Mouse (Mus musculus) liver, embryonic 13.5 days (tissue): ENCODE results near the gene Spop. TPM values are rescaled to one million over a fixed set of nuclear protein-coding genes. Genes with fewer than 3 reads are reported as not detected.

ENCODE experiments used
- ATAC-seq: fragments of 200-750 bp; cut with Nextera tagmentation; 2 replicates; pipeline ENCODE4 v1.8.0; 2017; ENCODE audit warnings: low read depth, mild to moderate bottlenecking, moderate number of reproducible peaks, moderate library complexity
- DNase-seq: peaks from one replicate; pipeline ENCODE4 v3.0.0; 2022
- H3K27ac ChIP-seq: fragments of 300-500 bp; sonication (generic); 2 replicates; pipeline ENCODE4 v1.5.1; 2015; ENCODE audit warnings: moderate library complexity, mild to moderate bottlenecking, inconsistent platforms
- H3K27me3 ChIP-seq: fragments of 300-500 bp; sonication (generic); 2 replicates; pipeline ENCODE4 v1.6.1; 2015; ENCODE audit warnings: mild to moderate bottlenecking, inconsistent platforms
- H3K36me3 ChIP-seq: fragments of 300-500 bp; sonication (generic); 2 replicates; pipeline ENCODE4 v1.6.1; 2015; ENCODE audit warnings: mild to moderate bottlenecking, inconsistent platforms
- H3K4me1 ChIP-seq: fragments of 300-500 bp; sonication (generic); replicated peaks from 2 replicates; pipeline ENCODE4 v1.6.1; 2015; ENCODE audit warnings: inconsistent platforms
- H3K4me2 ChIP-seq: fragments of 300-500 bp; sonication (generic); 2 replicates; pipeline ENCODE4 v1.6.1; 2015; ENCODE audit warnings: inconsistent platforms, mild to moderate bottlenecking, moderate library complexity
- H3K4me3 ChIP-seq: fragments of 300-500 bp; sonication (generic); replicated peaks from 2 replicates; pipeline ENCODE4 v1.5.1; 2015; ENCODE audit warnings: mild to moderate bottlenecking, inconsistent platforms
- H3K9ac ChIP-seq: fragments of 300-500 bp; sonication (generic); 2 replicates; pipeline ENCODE4 v1.6.1; 2015; ENCODE audit warnings: mild to moderate bottlenecking, inconsistent platforms
- H3K9me3 ChIP-seq: fragments of 300-500 bp; sonication (generic); replicated peaks from 2 replicates; pipeline ENCODE4 v1.6.1; 2016; ENCODE audit warnings: inconsistent platforms
- WGBS: fragments of 180-500 bp; shearing (Covaris S2); methylation state at CpG from one replicate; pipeline ENCODE4 v1.1.7; 2015; ENCODE audit not compliant: insufficient replicate concordance; 5-methylcytosine and 5-hydroxymethylcytosine counted together
- polyA plus RNA-seq: library from polyadenylated mRNA; unstranded; fragments of >200 nt; fragmentation: Nextera tagmentation; extraction: Ambion mirVana; gene quantifications from 2 replicates; pipeline ENCODE4 v1.2.1, GENCODE M21; 2015

The Spop gene
- polyA plus RNA-seq, 1 experiment from 2014 or later, result 81.9 TPM

- Histone ChIP-seq H3K27ac (no peak overlapping the region), H3K27me3 (no peaks in the 10 kb centered on the region), H3K9ac (no peak overlapping the region), H3K4me1 (peaks cover 36% of the 10 kb centered on the region), H3K4me3 (no peak overlapping the region), H3K9me3 (no peaks in the 10 kb centered on the region), H3K36me3 (0 out of 2 replicates have a peak, but pooled peaks cover 5% of the 10 kb centered on the region), H3K4me2 (no peak overlapping the region)
- DNase-seq (peak; percentile 27), ATAC-seq (peak; percentile 76)
- WGBS, result 10% methylated on average over 2 of the region's 2 CpGs
Measured at GRCm38 (mm10) chr11:95431344-95431743, 17.5 kb downstream of the Spop start.

DNA sequence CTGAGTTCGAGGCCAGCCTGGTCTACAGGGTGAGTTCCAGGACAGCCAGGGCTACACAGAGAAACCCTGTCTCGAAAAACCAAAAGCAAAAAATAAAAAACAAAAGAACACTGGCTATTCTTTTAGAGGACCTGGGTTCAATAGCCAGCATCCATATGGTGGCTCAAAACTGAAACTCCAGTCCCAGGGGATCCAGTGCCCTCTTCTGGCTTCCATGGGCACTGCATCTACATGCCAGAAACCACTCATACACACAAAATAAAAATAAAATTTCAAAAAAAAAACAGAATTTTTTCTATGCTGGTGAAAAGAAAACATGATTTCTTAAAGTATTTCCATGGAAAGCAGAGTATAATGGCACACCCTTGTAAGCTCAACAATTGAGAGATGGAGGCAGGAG lies 18.3 kb downstream of the Spop start:
- H3K27ac ChIP-seq, result no peak overlapping the region
- no peak overlapping the region for H3K4me2 ChIP-seq
- 0 out of 2 replicates have a peak, but pooled peaks cover 5% of the 10 kb centered on the region for H3K36me3 ChIP-seq
- WGBS, result 76% methylated on average over 2 of the region's 2 CpGs
- no peak overlapping the region for H3K4me3 ChIP-seq
- peaks cover 36% of the 10 kb centered on the region for H3K4me1 ChIP-seq
- ATAC-seq (no peak), DNase-seq (peak; percentile 19)
- no peaks in the 10 kb centered on the region for H3K9me3 ChIP-seq
- no peak overlapping the region for H3K9ac ChIP-seq
- H3K27me3 ChIP-seq, result no peaks in the 10 kb centered on the region

GRCm38 (mm10) chr11:95445371-95445770 lies 31.5 kb downstream of the Spop start:
- Histone ChIP-seq H3K27ac (no peak overlapping the region), H3K36me3 (0 out of 2 replicates have a peak, but pooled peaks cover 2% of the 10 kb centered on the region), H3K4me1 (no peaks in the 10 kb centered on the region), H3K9ac (no peak overlapping the region), H3K4me2 (no peak overlapping the region), H3K27me3 (no peaks in the 10 kb centered on the region), H3K9me3 (no peaks in the 10 kb centered on the region), H3K4me3 (no peak overlapping the region)
- ATAC-seq (no peak), DNase-seq (no peak)
- 25% methylated on average over 2 of the region's 2 CpGs for WGBS

DNA sequence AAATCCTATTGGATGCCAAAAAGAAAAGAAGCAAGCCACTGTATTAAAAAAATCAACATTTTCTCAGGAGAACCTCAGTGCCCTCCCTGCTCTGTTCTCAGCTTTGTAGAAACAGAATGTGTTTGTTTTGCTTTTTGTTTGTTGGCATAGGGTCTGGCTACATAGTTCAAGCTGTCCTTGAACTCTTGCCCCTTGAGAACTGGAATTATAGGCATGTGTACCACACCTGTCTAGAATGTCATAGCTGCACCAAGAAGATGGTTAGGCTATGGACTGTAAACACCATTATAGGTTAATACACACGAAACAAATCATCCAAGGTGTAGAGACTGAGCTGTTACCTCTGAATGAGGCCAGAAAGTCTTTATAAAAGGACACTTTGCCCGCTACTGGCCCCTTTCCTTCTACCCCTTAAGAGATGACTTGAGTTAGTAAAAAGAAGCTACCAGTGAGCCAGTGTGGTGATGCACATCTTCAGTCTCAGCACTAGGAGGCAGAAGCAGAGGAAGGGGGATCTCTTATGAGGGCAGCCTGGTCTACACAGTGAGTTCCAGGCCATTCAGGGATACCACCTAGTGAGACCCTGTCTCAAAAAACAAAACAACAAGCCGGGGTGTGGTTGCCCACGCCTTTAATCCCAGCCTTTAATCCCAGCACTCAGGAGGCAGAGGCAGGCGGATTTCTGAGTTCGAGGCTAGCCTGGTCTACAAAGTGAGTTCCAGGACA lies 32.9 kb downstream of the Spop start:
- Histone ChIP-seq H3K9me3 (no peaks in the 10 kb centered on the region), H3K4me3 (no peak overlapping the region), H3K27me3 (no peaks in the 10 kb centered on the region), H3K9ac (no peak overlapping the region), H3K4me2 (no peak overlapping the region), H3K4me1 (no peaks in the 10 kb centered on the region), H3K36me3 (peaks cover 10% of the 10 kb centered on the region), H3K27ac (no peak overlapping the region)
- ATAC-seq (no peak), DNase-seq (no peak)
- WGBS, result 81% methylated on average over 6 of the region's 6 CpGs

GRCm38 (mm10) chr11:95448346-95448745 lies 34.5 kb downstream of the Spop start:
- Histone ChIP-seq H3K4me2 (no peak overlapping the region), H3K9me3 (no peaks in the 10 kb centered on the region), H3K9ac (no peak overlapping the region), H3K36me3 (peaks cover 10% of the 10 kb centered on the region), H3K4me3 (no peak overlapping the region), H3K27me3 (no peaks in the 10 kb centered on the region), H3K4me1 (no peaks in the 10 kb centered on the region), H3K27ac (no peak overlapping the region)
- 75% methylated on average over 3 of the region's 3 CpGs for WGBS
- no peak for ATAC-seq
- no peak for DNase-seq

DNA sequence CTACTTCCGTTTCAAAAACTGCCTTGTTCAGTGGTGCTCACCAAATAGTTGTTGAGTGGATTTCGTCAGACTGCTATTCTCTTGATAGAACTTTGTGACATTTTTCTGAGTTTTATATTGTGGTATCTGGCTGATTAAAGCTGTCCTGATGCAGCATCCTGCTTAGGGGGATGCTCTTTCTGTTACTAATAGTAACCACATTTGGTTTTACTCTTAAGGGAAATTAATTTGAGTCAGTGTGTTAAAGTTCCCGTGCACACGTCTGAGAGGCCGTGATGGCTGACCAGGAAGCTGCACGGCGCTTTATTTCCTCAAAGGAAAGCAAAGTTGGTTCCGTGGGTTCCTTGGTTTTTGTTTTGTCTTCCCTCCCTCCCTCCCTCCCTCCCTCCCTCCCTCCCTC lies 41.5 kb downstream of the Spop start:
- WGBS, result 35% methylated on average over 8 of the region's 8 CpGs

GRCm38 (mm10) chr11:95460872-95461271 lies 47.0 kb downstream of the Spop start:
- Histone ChIP-seq H3K4me1 (no peaks in the 10 kb centered on the region), H3K4me2 (no peak overlapping the region), H3K27me3 (no peaks in the 10 kb centered on the region), H3K36me3 (peaks cover 6% of the 10 kb centered on the region; the same call in 1 of the 2 replicates), H3K27ac (no peak overlapping the region), H3K9me3 (no peaks in the 10 kb centered on the region), H3K9ac (no peak overlapping the region), H3K4me3 (no peak overlapping the region)
- 74% methylated on average over 2 of the region's 2 CpGs for WGBS
- ATAC-seq (no peak), DNase-seq (no peak)

More for the DNA sequence above, 41.5 kb downstream of the Spop start:
- no peaks in the 10 kb centered on the region for H3K27me3 ChIP-seq
- ATAC-seq (no peak), DNase-seq (no peak)
- no peak overlapping the region for H3K27ac ChIP-seq
- H3K9me3 ChIP-seq, result no peaks in the 10 kb centered on the region
- H3K4me3 ChIP-seq, result no peak overlapping the region
- H3K4me2 ChIP-seq, result no peak overlapping the region
- no peak overlapping the region for H3K9ac ChIP-seq
- no peaks in the 10 kb centered on the region for H3K4me1 ChIP-seq
- peaks cover 13% of the 10 kb centered on the region for H3K36me3 ChIP-seq

GRCm38 (mm10) chr11:95462168-95462567 lies 48.3 kb downstream of the Spop start:
- no peaks in the 10 kb centered on the region for H3K4me1 ChIP-seq
- ATAC-seq (no peak), DNase-seq (no peak)
- H3K36me3 ChIP-seq, result 0 out of 2 replicates have a peak, but pooled peaks cover 3% of the 10 kb centered on the region
- H3K27ac ChIP-seq, result no peak overlapping the region
- H3K9ac ChIP-seq, result no peak overlapping the region
- H3K27me3 ChIP-seq, result no peaks in the 10 kb centered on the region
- no peak overlapping the region for H3K4me2 ChIP-seq
- H3K4me3 ChIP-seq, result no peak overlapping the region
- H3K9me3 ChIP-seq, result no peaks in the 10 kb centered on the region
- 81% methylated on average over 3 of the region's 3 CpGs for WGBS

DNA sequence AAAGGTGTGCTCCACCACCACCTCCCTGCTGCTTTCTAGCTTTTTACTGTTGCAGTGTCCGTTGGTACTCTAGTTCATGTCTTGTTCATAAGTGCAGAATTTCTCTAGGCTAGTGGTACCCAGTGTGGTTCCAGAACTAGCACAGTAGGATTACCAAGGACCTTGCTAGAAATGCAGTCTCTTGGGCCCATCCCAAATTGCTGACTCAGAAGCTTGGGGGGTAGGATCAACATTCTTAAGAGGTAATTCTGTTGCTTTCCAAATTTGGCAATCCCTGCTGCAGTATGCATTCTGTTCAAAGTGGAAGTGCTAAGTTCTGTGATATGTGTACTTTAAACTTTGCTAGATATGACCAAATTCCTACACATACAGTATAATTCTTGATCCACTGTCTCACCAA lies 53.9 kb downstream of the Spop start:
- 79% methylated on average over 1 of the region's 1 CpGs for WGBS
- Histone ChIP-seq H3K36me3 (peaks cover 21% of the 10 kb centered on the region), H3K4me3 (no peak overlapping the region), H3K4me2 (no peak overlapping the region), H3K27ac (no peak overlapping the region), H3K9ac (no peak overlapping the region), H3K9me3 (no peaks in the 10 kb centered on the region), H3K4me1 (no peaks in the 10 kb centered on the region), H3K27me3 (no peaks in the 10 kb centered on the region)
- no peak for ATAC-seq
- no peak for DNase-seq

DNA sequence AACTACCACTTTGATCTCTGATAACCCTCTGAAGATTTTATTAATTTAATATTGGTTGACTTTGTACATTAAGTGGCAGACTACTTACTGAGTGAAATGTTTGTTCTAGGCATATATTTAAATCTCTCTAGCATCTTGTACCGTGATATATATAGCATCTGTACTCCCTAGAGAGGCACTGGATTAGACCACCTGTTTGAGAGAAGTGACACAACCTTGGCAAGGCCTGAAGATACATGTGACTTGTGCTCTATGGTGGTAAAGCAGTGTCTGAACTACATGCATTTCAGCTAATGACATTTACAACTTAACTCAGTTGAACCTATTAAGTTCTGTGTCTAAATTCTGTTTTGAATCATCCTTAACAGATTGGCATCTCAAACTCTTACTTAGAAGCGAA lies 59.1 kb downstream of the Spop start:
- Histone ChIP-seq H3K4me1 (no peaks in the 10 kb centered on the region), H3K9me3 (no peaks in the 10 kb centered on the region), H3K27ac (no peak overlapping the region), H3K9ac (no peak overlapping the region), H3K4me2 (no peak overlapping the region), H3K27me3 (no peaks in the 10 kb centered on the region), H3K4me3 (no peak overlapping the region), H3K36me3 (peaks cover 56% of the 10 kb centered on the region)
- WGBS, result 86% methylated on average over 2 of the region's 2 CpGs
- DNase-seq (no peak), ATAC-seq (no peak)

GRCm38 (mm10) chr11:95473456-95473855 lies 59.6 kb downstream of the Spop start:
- no peaks in the 10 kb centered on the region for H3K27me3 ChIP-seq
- H3K9ac ChIP-seq, result no peak overlapping the region
- H3K9me3 ChIP-seq, result no peaks in the 10 kb centered on the region
- ATAC-seq, result no peak
- peaks cover 56% of the 10 kb centered on the region for H3K36me3 ChIP-seq
- no peak overlapping the region for H3K27ac ChIP-seq
- no peaks in the 10 kb centered on the region for H3K4me1 ChIP-seq
- H3K4me3 ChIP-seq, result no peak overlapping the region
- WGBS, result 76% methylated on average over 1 of the region's 1 CpGs
- no peak overlapping the region for H3K4me2 ChIP-seq
- no peak for DNase-seq

DNA sequence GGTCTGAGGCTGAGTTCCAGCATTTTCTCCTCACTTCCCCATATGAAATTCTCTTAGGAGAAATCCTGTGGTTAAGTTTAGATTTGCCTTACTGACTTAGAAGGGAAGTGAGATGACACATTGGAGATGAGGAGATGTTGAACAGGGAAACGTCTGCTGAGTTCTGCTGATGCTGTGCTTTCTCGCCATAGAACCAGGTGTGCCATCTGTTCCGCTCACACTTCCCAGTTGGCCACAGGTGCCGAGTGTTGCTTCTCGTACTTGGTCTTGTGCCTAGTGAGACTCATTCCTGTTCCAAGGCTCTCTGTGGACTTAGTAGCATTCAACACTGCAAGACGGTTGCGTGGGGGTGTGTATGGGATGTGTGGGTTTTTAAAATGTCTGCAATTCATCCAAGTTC lies 62.4 kb downstream of the Spop start:
- no peak overlapping the region for H3K4me2 ChIP-seq

More for the DNA sequence above, 62.4 kb downstream of the Spop start:
- no peaks in the 10 kb centered on the region for H3K9me3 ChIP-seq
- H3K27me3 ChIP-seq, result no peaks in the 10 kb centered on the region
- WGBS, result 80% methylated on average over 7 of the region's 7 CpGs
- peaks cover 57% of the 10 kb centered on the region for H3K36me3 ChIP-seq
- H3K4me1 ChIP-seq, result no peaks in the 10 kb centered on the region
- DNase-seq (no peak), ATAC-seq (no peak)
- no peak overlapping the region for H3K4me3 ChIP-seq
- no peak overlapping the region for H3K27ac ChIP-seq
- no peak overlapping the region for H3K9ac ChIP-seq
